Mouse (Mus musculus): ENCODE measurements around the gene Klk1. TPM values are rescaled to one million over a fixed set of nuclear protein-coding genes. Genes with fewer than 3 reads are reported as not detected.

The Klk1 gene
- total and polyA plus RNA-seq, 2 experiments from 2014 or later: not detected

GRCm38 (mm10) chr7:44269397-44269796, 44.2 kb downstream of the Klk1 start:
- no peak for TF ChIP-seq CTCF (IDR thresholded peaks at IDR 0.05; ENCODE audit: low read depth)
- Histone ChIP-seq H3K9me3 (ENCODE audit: low read length) (no peaks in the 10 kb centered on the region), H3K27me3 (ENCODE audit: insufficient read depth, low read length) (no peaks in the 10 kb centered on the region; the same call in 1 of the 2 replicates), H3K27ac (ENCODE audit: low read depth, low read length) (no peak overlapping the region), H3K4me1 (ENCODE audit: insufficient read depth) (no peaks in the 10 kb centered on the region), H3K4me3 (ENCODE audit: low read depth, low read length) (no peak overlapping the region), H3K4me2 (ENCODE audit: low read depth) (no peak overlapping the region), H3K36me3 (ENCODE audit: insufficient read depth) (no peaks in the 10 kb centered on the region), H3K9ac (no peak overlapping the region)
- DNase-seq (no peak), ATAC-seq (no peak)
- 87% methylated on average over 2 of the region's 2 CpGs for WGBS

DNA sequence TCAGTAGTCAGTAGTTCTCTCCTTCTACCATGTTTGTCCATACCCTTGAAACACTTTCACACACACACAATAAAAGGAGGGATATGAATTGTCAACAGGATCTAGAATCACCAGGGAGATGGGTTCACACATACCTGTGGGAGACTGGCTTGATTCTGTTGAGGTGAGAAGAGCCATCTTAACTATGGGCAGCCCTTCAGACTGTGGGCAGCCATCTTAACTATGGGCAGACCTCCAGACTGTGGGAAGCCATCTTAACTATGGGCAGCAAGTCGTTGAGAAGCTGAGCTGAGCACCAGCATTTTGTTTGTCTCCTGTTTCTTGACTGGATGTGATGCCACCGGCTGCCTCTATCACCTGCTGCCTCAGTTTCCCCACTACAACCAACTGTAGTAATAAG, 46.1 kb downstream of the Klk1 start:
- 69% methylated on average over 2 of the region's 2 CpGs for WGBS
- H3K36me3 ChIP-seq (ENCODE audit: insufficient read depth): no peaks in the 10 kb centered on the region
- H3K27ac ChIP-seq (ENCODE audit: low read depth, low read length): no peak overlapping the region
- no peaks in the 10 kb centered on the region for H3K4me1 ChIP-seq (ENCODE audit: insufficient read depth)
- TF ChIP-seq CTCF (IDR thresholded peaks at IDR 0.05; ENCODE audit: low read depth): no peak
- H3K4me3 ChIP-seq (ENCODE audit: low read depth, low read length): no peak overlapping the region
- no peak overlapping the region for H3K4me2 ChIP-seq (ENCODE audit: low read depth)
- peak; percentile 73; the same call in 1 of the 2 replicates for ATAC-seq
- no peak overlapping the region for H3K9ac ChIP-seq
- H3K27me3 ChIP-seq (ENCODE audit: insufficient read depth, low read length): no peaks in the 10 kb centered on the region; the same call in 1 of the 2 replicates
- H3K9me3 ChIP-seq (ENCODE audit: low read length): no peaks in the 10 kb centered on the region
- peak; percentile 70 for DNase-seq

DNA sequence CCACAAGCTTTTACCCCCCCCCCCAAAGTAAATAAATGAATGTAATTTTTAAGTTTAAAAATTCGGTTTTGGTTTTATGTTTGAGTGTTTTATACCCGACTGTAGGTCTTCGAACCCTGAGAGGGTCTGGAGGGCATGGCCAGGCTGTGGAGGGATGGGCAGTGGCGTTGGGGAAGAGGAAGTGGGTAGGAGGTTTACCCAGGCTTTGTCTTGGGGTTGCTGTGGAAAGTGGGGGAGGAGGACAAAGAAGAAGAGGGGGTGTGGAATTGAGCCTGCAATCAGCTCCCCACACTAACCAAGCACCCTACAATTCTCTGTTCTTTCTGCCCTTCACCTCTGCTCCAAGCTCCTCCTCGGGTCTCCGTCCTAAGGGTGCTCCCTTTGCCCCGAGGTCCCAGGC, 47.4 kb downstream of the Klk1 start:
- TF ChIP-seq CTCF (IDR thresholded peaks at IDR 0.05; ENCODE audit: low read depth): no peak
- Histone ChIP-seq H3K9ac (no peak overlapping the region), H3K9me3 (ENCODE audit: low read length) (no peaks in the 10 kb centered on the region), H3K4me1 (ENCODE audit: insufficient read depth) (no peaks in the 10 kb centered on the region), H3K36me3 (ENCODE audit: insufficient read depth) (no peaks in the 10 kb centered on the region), H3K27me3 (ENCODE audit: insufficient read depth, low read length) (no peaks in the 10 kb centered on the region; the same call in 1 of the 2 replicates), H3K4me3 (ENCODE audit: low read depth, low read length) (no peak overlapping the region), H3K4me2 (ENCODE audit: low read depth) (no peak overlapping the region), H3K27ac (ENCODE audit: low read depth, low read length) (no peak overlapping the region)
- WGBS: 81% methylated on average over 7 of the region's 7 CpGs
- ATAC-seq: no peak
- no peak for DNase-seq

DNA sequence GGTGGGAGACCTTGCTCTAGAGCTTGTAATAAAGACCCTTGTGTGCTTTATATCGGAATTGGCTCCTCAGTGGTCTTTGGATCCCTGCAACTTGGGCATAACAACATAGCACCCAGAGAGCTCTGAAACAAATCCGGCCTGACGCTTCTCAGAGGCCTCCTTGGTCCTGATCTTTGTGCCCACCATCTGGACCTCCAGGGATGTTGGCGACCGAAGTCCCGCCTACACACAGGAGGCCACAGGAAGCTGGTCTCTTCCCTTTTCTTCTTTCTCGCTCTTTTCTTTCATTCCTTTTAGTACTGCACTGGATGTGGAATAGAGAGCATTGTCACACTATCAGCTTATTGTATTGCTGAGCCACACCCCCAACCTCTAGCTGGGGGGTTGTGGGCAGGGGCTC, 48.3 kb downstream of the Klk1 start:
- Histone ChIP-seq H3K36me3 (ENCODE audit: insufficient read depth) (no peaks in the 10 kb centered on the region), H3K4me3 (ENCODE audit: low read depth, low read length) (no peak overlapping the region), H3K4me1 (ENCODE audit: insufficient read depth) (no peaks in the 10 kb centered on the region), H3K4me2 (ENCODE audit: low read depth) (no peak overlapping the region), H3K9me3 (ENCODE audit: low read length) (no peaks in the 10 kb centered on the region), H3K27me3 (ENCODE audit: insufficient read depth, low read length) (no peaks in the 10 kb centered on the region; the same call in 1 of the 2 replicates), H3K9ac (no peak overlapping the region; the same call in 1 of the 2 replicates), H3K27ac (ENCODE audit: low read depth, low read length) (no peak overlapping the region)
- WGBS: 64% methylated on average over 7 of the region's 7 CpGs
- ATAC-seq: no peak
- DNase-seq: no peak
- no peak for TF ChIP-seq CTCF (IDR thresholded peaks at IDR 0.05; ENCODE audit: low read depth)

DNA sequence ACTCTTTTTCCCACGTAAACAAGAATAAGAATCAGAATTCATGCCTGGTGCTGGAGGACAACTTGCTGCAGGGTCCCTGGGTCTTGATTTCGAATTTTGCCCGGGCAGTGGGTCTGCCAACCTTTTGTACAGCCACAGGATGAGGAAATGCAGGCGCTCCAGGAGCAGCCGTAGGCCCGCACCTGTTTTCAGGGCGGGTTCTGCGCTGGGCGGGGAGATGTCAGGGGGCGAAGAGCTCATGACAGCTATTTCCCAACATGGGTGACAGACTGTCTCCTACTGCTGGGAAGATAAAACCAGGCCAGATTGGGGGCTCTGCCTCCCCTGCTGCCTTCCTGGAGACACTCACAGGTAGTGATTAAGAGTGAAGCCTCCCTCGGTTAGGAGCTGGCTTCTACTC, 48.9 kb downstream of the Klk1 start:
- no peak overlapping the region for H3K27ac ChIP-seq (ENCODE audit: low read depth, low read length)
- H3K9ac ChIP-seq: no peak overlapping the region
- WGBS: 47% methylated on average over 11 of the region's 11 CpGs
- DNase-seq (no peak), ATAC-seq (no peak)
- H3K9me3 ChIP-seq (ENCODE audit: low read length): no peaks in the 10 kb centered on the region
- no peak overlapping the region for H3K4me2 ChIP-seq (ENCODE audit: low read depth)
- no peak for TF ChIP-seq CTCF (IDR thresholded peaks at IDR 0.05; ENCODE audit: low read depth)
- no peaks in the 10 kb centered on the region; the same call in 1 of the 2 replicates for H3K27me3 ChIP-seq (ENCODE audit: insufficient read depth, low read length)
- H3K4me1 ChIP-seq (ENCODE audit: insufficient read depth): no peaks in the 10 kb centered on the region
- H3K36me3 ChIP-seq (ENCODE audit: insufficient read depth): no peaks in the 10 kb centered on the region
- no peak overlapping the region for H3K4me3 ChIP-seq (ENCODE audit: low read depth, low read length)

DNA sequence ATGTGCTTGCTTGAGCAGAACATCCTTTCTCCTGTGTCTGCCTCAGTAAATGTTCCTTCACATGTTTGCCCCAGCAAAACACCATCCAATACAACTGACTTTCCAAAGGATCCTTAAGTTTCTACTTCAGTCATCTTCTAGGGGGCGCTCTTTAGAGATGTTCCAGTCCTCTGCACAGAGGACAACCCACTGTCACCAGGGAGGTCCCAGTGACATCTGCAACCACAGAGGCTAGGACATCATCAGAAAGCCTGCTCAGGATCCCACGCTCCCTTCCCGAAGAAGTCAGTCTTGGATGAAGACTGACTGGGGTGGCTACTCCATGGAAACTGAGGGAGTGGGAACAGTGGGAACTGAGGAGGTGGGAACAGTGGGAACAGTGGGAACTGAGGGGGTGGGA, 50.4 kb downstream of the Klk1 start:
- Histone ChIP-seq H3K4me2 (ENCODE audit: low read depth) (no peak overlapping the region), H3K4me3 (ENCODE audit: low read depth, low read length) (no peak overlapping the region), H3K9ac (no peak overlapping the region), H3K9me3 (ENCODE audit: low read length) (no peaks in the 10 kb centered on the region), H3K27me3 (ENCODE audit: insufficient read depth, low read length) (no peaks in the 10 kb centered on the region), H3K27ac (ENCODE audit: low read depth, low read length) (no peak overlapping the region), H3K4me1 (ENCODE audit: insufficient read depth) (no peaks in the 10 kb centered on the region), H3K36me3 (ENCODE audit: insufficient read depth) (no peaks in the 10 kb centered on the region)
- WGBS: 82% methylated on average over 3 of the region's 3 CpGs
- DNase-seq (no peak), ATAC-seq (no peak)
- no peak for TF ChIP-seq CTCF (IDR thresholded peaks at IDR 0.05; ENCODE audit: low read depth)

DNA sequence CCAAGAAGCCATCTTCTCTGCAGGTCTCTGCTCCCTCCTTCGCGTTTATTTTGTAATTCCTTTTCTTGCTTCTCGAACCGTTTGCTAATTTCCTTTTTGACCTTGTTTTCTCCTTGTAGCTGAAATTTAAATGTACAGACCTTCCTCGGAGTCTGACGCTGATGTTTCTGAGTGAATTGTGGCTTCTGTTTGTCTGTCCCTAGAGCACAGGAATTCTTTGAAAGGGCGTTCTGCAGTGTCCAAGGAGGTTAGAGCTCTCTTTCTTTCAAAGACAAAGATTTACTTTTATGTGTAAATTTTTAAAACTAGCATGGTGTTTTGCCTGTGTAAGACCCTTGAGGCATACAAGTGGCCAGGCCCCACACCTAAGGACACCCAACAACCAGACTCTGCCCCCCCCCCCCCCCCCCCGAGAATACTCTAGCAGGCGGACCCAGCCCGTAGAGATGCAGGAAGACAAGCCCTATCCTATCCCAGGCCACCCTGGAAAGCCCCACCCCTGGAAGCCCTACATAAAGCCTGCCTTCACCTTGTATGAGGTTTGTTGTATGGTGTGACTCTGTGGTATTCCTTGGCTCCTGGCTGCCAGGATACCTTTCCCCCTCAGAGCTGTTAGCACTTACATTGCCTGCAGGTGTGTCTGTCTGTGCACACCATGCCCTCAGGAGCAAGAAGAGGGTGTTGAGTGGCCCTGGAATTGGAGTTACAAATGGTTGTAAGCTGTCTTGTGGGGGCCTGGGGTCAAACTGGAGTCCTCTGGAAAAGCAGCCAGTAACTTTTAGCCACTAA, 51.5 kb downstream of the Klk1 start:
- Histone ChIP-seq H3K27ac (ENCODE audit: low read depth, low read length) (no peak overlapping the region), H3K9ac (no peak overlapping the region), H3K4me1 (ENCODE audit: insufficient read depth) (no peaks in the 10 kb centered on the region), H3K4me3 (ENCODE audit: low read depth, low read length) (no peak overlapping the region), H3K36me3 (ENCODE audit: insufficient read depth) (no peaks in the 10 kb centered on the region), H3K27me3 (ENCODE audit: insufficient read depth, low read length) (no peaks in the 10 kb centered on the region), H3K9me3 (ENCODE audit: low read length) (no peaks in the 10 kb centered on the region), H3K4me2 (ENCODE audit: low read depth) (no peak overlapping the region)
- WGBS: 67% methylated on average over 8 of the region's 10 CpGs
- no peak for ATAC-seq
- no peak for DNase-seq
- TF ChIP-seq CTCF (IDR thresholded peaks at IDR 0.05; ENCODE audit: low read depth): no peak

All from forebrain, postnatal 0 days (tissue).